Mouse (Mus musculus): ENCODE measurements at regions not wholly inside any gene's neighbourhood (a gene's known extent, or its start where the extent isn't known, plus 50 kb on each side); places are given as distances from the start of the nearest gene placed in this dataset.
A peak's percentile ranks its signal among the peaks of the same experiment; 100 is the strongest.

DNA sequence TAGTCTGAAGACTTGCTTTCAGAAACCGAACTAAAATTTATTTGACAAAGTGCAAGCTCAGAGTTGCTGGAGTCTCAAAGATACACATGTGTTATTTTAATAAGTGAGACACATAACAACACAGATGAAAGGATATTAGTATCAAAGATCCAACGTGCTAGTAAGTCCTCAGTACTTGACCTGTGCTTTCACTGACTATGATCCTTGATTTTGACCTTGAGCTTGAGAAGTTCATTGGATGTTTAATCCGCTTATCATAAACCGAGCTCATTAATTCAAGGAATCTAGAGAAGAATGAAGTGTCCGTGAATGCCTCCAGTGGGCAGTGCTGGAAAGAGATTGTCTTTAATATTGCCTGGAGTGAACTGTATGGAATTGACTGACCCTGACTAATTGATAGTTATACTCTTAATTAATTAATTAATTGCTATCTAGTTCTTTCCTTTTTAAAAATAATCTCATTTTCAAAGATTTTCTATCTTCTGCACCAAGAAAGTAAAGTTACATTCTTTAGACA lies 729.6 kb upstream of the Gm597 start:
- peak; percentile 53 for DNase-seq

All from retina, postnatal 1 day (tissue).